Mouse (Mus musculus) monocyte, adult 5-6 weeks (primary cell): ENCODE measurements around the gene Bhmt2. TPM values are rescaled to one million over a fixed set of nuclear protein-coding genes. Genes with fewer than 3 reads are reported as not detected.

Experiments
- ATAC-seq: fragments of 153-309, 156-312 bp; replicated peaks from 2 replicates; pipeline ENCODE4 v1.8.0; 2017; ENCODE audit warnings: mild to moderate bottlenecking; ENCODE audit not compliant: low TSS enrichment, insufficient number of reproducible peaks, severe bottlenecking, poor library complexity, low FRiP score
- total RNA-seq: library from RNA; stranded (forward); fragments of 200-1000, 200-491, 200-594 nt; gene quantifications from 3 replicates; pipeline ENCODE4 v1.2.3, GENCODE M21; 2017

Bhmt2 gene
- not detected in 3 replicates for total RNA-seq

GRCm38 (mm10) chr13:93674131-93674561 is at the start of gene Bhmt2, which contains the start of gene Dmgdh:
Gene Bhmt2 (minus strand): TSS chr13:93674302.
Gene Dmgdh (plus strand): TSS chr13:93674433.
- ATAC-seq, result no peak

DNA sequence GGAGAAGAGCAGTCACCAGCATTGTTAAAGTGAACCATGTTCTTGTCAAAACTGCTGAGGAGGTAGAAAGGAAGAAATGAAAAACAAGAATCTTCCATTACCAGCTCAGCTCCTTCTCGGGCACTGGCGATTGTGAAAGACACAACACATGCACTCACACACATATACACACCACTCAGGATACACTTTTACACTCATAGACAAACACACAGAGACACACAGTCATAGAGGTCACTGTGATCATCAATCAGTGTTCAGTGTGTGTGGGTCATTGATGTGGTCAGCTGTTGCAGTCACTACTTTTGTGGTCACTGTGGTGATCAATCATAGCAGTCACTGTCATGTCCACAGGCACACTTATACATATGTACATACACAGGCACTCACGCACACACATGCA is 49.4 kb upstream of the Bhmt2 start:
- no peak for ATAC-seq

- no peak for ATAC-seq
Observed at GRCm38 (mm10) chr13:93721916-93722315, 47.8 kb upstream of the Bhmt2 start.

- ATAC-seq, result no peak
Observed at GRCm38 (mm10) chr13:93718948-93719347, 44.8 kb upstream of the Bhmt2 start.

DNA sequence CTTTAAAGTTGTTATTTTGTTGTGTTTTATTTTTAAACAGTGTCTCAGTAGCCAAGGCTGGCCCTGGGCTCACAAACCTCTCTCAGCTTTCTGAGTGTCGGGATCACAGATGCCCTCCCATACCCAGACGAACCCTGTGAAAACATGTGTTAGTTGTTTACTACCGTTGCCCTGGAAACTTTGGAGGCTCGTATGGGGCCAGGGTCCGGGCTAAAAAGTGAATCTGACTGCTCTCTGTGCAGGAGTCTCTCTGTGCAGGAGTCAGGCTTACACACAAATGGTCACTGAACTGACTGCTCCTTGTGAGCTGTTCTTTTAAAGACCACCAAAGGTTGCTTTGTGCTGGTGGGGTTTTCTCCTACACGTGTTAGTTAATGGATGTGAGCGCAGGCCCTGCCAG is 43.0 kb upstream of the Bhmt2 start:
- no peak for ATAC-seq

DNA sequence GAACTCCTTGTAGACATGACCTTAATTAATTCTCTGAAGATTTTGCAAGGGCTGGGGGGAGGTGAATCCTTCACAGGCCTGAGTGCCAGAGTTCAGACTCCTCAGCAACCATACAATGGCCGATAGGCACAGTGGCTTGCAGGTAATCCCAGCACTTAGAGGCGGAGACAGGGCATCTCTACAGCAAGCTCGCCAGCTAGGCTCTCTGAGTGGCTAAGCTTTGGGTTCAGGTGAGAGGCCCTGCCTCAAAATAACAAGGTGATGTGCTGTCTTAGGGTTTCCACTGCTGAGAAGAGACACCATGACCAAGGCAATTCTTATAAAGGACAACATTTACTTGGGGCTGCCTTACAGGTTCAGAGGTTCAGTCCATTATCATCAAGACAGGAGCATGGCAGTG is 39.7 kb upstream of the Bhmt2 start:
- no peak for ATAC-seq

DNA sequence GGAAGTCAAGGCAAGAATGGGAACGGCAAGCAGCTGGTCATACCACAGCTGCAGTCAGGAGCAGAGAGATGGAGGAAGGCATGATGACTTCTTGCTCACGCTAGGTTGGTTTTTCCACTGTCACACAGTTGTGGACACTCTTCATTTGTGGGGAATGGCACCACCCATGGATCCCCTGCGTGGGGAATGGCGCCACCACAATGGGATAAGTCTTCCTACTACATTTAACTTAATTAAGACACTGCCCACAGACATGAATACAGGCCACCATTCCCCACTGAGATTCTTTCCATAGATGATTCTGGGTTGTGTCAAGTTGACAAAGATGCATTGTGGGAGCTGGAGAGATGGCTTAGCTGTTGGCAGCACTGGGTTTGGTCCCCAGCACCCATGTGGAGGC is 38.3 kb upstream of the Bhmt2 start:
- no peak for ATAC-seq

- ATAC-seq, result no peak
Observed at GRCm38 (mm10) chr13:93711226-93711625, 37.1 kb upstream of the Bhmt2 start.

GRCm38 (mm10) chr13:93710325-93710724 is 36.2 kb upstream of the Bhmt2 start:
- no peak for ATAC-seq

DNA sequence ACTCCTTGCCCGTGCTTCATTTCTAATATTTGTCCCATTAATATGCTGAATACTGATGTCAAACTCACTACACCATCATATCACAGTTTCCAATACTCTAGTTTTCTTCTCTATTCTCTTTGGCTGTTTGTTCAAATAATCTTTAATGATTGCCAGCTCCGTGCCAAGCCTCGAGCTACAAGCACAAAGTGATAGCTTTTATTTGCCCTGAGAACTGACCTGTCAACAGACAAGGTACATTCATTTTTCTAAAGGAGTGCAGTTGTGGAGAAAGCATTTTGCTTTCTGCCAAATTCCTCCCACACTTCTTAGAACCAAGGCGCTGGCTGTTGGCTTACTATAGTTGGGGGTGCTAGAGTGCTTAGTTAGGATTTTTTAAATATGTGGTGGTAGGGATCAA is 33.2 kb upstream of the Bhmt2 start:
- no peak for ATAC-seq

DNA sequence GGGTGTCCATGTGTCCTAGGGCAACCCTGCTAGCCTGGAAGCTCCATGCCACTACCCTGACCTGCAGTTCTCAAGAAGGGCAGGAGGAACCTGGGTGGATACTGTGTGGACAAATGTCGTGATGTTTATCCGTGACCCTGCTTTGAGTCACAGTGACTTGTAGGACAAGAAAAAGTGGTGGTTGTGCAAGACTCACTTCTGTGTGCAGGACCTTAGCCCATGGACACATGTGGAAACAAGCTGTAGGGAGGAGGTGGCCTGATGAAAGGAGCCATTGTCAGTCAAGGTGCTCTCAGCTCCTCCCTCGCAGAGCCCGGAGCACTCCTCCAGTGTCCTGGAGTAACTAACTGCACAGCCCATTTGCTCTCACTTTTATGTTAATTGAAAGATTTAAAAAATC is 31.6 kb upstream of the Bhmt2 start:
- no peak for ATAC-seq

- no peak for ATAC-seq
Observed at GRCm38 (mm10) chr13:93698866-93699265, 24.8 kb upstream of the Bhmt2 start.

GRCm38 (mm10) chr13:93690821-93691220 is 16.7 kb upstream of the Bhmt2 start:
- no peak for ATAC-seq

DNA sequence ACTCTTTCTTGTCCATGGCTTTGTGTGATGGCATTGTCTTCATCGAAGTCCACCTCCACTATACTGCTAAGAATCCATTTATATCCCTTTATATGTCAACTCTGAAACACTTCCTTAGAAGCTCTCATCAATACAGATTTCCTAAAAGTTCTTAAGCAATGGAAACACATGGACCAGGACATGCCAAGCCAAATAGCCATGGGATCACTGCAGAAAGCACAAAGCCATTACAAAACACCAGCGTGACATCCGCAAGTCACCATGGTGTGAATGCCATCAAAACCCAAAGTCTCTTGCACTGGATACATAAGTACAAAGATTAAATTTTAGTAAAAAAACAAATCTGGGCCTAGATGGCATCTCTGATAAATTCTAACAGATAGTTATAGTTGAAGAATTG is 15.5 kb upstream of the Bhmt2 start:
- ATAC-seq, result no peak

DNA sequence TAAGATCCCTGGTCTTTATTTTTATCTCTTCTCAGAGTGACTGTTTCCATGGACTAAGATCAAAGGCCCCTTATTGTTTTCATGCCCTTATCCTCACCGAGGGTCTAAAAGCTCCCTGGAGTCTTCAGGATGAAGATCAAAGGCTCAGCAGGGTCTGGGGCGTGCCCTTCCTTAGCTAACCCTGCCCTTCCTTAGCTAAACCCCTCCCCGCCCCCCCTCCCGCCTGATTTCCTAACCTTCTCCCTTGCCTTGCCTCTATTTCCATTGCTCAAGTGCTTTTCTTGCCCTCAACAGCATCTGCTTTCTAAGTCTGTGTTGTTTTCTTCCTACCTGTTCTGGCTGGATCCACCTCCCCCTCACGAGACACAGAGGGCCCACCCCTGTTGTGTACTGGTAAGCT is 13.2 kb upstream of the Bhmt2 start:
- no peak for ATAC-seq

GRCm38 (mm10) chr13:93685226-93685625 is 11.1 kb upstream of the Bhmt2 start:
- ATAC-seq, result no peak

GRCm38 (mm10) chr13:93683336-93683735 is 9.2 kb upstream of the Bhmt2 start:
- no peak for ATAC-seq

DNA sequence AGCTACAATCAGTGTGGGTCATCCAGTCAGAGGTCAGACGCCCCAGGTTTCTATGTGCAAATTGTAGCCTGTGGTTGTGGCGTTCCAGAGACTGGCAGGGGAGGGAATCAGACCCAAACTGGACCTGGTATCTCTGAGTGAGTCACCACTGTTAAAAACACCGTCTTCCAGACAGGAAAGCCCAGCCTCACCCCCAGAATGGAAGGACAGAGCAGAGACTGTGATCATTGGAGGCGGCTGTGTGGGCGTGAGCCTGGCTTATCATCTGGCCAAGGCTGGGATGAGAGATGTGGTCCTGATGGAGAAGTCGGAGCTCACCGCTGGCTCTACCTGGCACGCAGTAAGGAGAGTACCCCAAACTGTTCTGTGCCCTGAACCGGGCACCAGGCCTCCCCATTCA is 2.8 kb upstream of the Bhmt2 start:
- no peak for ATAC-seq

- ATAC-seq, result no peak
Observed at GRCm38 (mm10) chr13:93673296-93673695, 806 bp downstream of the Bhmt2 start.

DNA sequence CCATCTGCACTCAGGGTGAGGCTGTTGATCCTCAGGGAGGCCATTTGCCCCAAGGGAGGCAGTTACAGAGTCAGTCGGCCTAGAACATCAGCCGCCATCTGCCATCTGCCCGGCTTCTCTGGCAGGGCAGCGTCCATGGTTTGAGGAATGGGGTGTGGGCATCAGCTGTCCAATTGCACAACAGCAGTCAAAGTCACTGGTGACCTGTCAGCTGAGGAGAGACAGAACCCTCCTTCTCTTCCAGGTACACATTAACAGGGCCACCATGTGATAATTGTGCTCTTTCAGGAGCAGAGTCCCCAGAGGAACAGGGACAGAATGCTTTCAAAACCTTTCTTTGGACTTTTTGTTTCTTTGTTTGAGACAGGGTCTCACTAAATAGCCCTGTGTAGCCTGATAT is 1.7 kb downstream of the Bhmt2 start:
- no peak for ATAC-seq

GRCm38 (mm10) chr13:93667586-93667985 is 6.5 kb downstream of the Bhmt2 start:
- ATAC-seq, result no peak
